Mouse (Mus musculus): Measurements from ENCODE around the gene Tent4a.
A peak's percentile ranks its signal among the peaks of the same experiment; 100 is the strongest.

The Tent4a gene

GRCm38 (mm10) chr13:69459657-69460458 is 74.6 kb downstream of the Tent4a start:
- DNase-seq, result peak; percentile 78

DNA sequence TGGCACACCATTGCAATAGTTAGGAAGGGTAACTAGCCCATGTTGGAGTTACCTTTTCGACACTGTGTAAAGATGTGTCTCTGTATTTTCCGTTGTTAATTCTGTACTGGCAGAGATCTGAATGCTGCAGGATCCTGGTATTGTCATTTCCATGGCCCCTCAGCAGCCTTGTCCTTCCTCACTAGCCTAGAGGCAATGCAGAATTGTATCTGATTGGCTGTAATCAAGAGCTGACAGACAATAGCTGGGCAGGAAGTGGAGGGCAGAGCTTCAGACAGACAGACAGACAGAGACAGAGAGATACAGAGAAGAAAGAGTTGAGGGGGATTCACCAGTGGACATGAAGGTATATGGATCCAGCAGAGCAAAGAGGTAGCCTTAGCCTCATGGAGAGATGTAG is 75.5 kb downstream of the Tent4a start:
- no peak for DNase-seq

- no peak for DNase-seq
These were observed 76.0 kb downstream of the Tent4a start for GRCm38 (mm10) chr13:69458461-69458860.

- DNase-seq, result no peak
These were observed 77.3 kb downstream of the Tent4a start for GRCm38 (mm10) chr13:69457105-69457504.

DNA sequence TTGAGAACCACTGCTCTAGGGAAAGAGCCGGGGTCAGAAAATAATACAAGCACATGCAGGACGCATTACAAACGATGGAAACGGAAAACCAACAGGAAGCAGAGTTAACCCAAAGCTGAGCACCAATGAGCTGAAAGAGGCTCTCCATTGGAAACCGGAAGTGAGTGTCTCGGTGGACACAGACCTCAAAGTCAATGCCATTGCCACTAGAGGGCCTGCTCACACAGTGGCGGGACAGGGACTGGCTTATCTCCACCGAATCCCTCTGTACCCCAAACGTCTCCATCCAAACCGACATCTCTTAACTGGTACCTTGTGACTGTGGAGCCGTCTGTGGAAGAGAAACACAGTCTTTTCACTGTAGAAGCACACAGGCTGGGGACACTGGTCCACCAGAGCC is 77.8 kb downstream of the Tent4a start:
- no peak for DNase-seq

DNA sequence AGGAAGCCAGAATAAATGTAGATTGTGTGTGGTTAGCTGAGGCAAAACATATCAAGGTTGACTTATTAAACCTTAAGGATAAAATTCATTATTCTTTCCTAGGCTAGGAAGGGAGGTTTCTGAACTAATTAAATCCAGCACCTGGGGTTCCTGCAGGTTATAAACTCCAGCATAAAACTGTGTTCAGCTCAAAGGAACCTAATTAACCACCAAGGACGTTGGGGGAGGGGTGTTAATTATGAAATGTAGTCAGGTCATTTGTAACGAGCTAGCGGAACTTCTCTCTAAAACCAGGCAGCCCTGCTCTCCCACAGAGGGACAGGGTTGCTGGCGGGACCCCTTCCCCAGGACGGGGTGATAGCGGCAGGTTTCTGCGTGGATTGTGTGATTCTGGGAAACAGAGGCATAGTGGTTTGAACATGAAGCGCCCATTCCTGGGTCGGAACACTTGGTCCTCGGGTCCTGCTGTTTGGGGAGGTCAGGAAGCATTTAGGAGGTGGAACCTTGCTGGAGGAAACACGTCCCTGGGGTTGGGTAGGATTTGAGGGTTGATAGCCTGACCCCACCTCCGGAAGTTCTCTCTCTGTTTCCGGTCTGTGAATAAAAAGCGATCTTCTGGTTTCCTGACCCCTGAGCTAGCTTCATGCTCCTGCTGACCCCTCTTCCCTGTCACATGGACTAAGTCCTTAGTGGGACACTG is 78.8 kb downstream of the Tent4a start:
- DNase-seq, result no peak
